Mouse (Mus musculus) bone marrow macrophage, adult 2 months (primary cell): ENCODE measurements around the gene Armh3.

Source experiments
- CTCF ChIP-seq: IDR thresholded peaks from 2 replicates; pipeline ENCODE4 v1.5.1; 2012; ENCODE audit warnings: low read depth, mild to moderate bottlenecking, low read length, moderate library complexity
- POLR2A ChIP-seq: IDR thresholded peaks from 2 replicates; pipeline ENCODE4 v1.6.1; 2012; ENCODE audit warnings: mild to moderate bottlenecking, low read depth, low read length, borderline replicate concordance

- no peak for TF ChIP-seq CTCF
- TF ChIP-seq POLR2A: no peak
Measured at GRCm38 (mm10) chr19:46030196-46030983, 32.1 kb upstream of the Armh3 start.
